Mouse (Mus musculus): ENCODE data around the gene Elk3. TPM values are rescaled to one million over a fixed set of nuclear protein-coding genes. Genes with fewer than 3 reads are reported as not detected.
"Not testable (repeated sequence)": the region's sequence is repeated elsewhere in the genome, so short reads cannot be mapped to it uniquely, and the experiment has no call there.

Gene Elk3
- 10 to 100 TPM; 11.7 to 14.2 TPM for total RNA-seq (2021)
- long read RNA-seq, experiment 1, full-length matches to known transcripts: 7 of 11 reads
- long read RNA-seq, experiment 1, partial matches to known transcripts: 2 of 11 reads
- long read RNA-seq, experiment 1, other reads (novel, unspliced or antisense): 2 of 11 reads
- long read RNA-seq, experiment 2, full-length matches to known transcripts: 7 of 12 reads
- long read RNA-seq, experiment 2, partial matches to known transcripts: 4 of 12 reads
- long read RNA-seq, experiment 2, other reads (novel, unspliced or antisense): 1 of 12 reads

DNA sequence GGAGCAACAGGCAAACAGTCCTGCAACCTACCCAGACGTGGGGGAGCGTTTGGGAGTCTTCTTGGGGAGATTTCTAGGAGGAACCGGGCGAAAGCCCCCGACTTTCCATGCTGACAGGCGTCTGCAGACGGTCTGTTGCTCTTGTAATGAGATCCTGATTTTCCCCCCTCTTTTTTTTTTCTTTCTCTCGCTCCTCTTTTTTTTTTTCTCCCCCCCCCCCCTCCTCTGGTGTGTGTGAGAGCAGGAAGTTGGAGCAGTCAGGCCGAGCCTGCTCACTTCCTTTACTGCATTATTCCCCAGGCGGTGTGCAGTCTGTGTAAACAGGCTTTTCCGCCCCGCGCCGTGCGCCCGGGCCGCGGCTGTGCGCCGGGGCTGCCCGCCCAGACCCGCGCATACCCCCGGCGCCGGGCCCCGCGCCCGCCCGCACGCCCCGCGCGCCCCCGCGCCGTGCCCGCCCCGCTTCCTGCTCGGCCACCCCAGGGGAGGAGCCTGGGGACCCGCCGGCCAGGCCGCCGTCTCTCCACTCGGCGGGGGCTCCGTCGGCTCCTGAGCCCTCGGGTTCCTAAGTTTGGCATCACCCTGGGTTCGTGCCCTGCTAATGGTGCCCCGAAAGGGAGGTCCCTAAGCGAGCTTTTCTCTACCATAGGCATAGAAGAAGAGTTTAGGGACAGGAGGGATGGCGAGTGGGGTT lies at the start of gene Elk3:
Gene Elk3 (minus strand): TSS at position 415 of the 691 bp plus-strand sequence.
- Histone ChIP-seq H3K27ac (peak within 1 kb of the TSS; percentile 93), H3K4me3 (peak within 1 kb of the TSS; percentile 92)
- no peak for TF ChIP-seq CTCF (IDR thresholded peaks at IDR 0.05)
- intact Hi-C loops (cut with DNase I): loop anchor here (5.0 kb wide), 1 partner anchor 106 kb away; no protein-coding TSS in a partner anchor
- DNase-seq: peak; percentile 73

DNA sequence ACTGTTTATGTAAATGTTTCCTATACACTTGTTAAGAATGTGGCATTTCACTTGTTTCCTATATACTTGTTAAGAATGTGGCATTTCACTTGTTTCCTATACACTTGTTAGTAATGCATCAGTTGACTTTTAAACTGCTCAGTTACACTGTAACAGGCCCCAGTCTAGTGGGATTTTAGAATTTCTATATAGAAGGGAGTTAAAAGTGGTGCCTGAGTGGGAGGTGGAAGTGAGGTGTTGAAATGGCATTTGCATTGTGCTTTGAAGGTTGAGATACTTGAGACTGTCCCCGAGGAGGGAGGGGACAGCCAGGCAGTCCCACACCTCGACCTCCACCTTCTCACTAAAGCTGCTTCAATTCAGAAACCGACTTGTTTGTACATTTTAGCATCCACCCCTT lies 49.7 kb upstream of the Elk3 start:
- Histone ChIP-seq H3K27ac (no peak overlapping the region), H3K4me3 (no peak overlapping the region)
- intact Hi-C loops (cut with DNase I): no loop called here
- no peak for DNase-seq
- no peak for TF ChIP-seq CTCF (IDR thresholded peaks at IDR 0.05)

DNA sequence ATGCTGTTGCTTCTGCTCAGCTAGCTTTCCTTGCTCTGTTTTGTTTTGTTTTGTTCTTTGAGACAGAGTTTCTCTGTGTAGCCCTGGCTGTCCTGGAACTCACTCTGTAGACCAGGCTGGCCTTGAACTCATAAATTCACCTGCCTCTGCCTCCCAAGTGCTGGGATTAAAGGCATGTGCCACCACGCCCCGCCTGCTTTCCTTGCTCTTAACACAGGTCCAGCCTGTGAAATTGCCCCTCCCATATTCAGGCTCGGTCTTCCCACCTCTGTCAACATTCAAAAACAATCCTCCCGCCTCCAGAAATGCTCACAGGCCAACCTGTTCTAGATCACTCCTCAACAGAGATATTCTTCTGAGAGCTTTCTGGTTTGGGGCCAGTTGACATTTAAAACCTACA lies 49.3 kb upstream of the Elk3 start:
- H3K4me3 ChIP-seq; intact Hi-C loops (cut with DNase I); DNase-seq; H3K27ac ChIP-seq: not testable (repeated sequence)

DNA sequence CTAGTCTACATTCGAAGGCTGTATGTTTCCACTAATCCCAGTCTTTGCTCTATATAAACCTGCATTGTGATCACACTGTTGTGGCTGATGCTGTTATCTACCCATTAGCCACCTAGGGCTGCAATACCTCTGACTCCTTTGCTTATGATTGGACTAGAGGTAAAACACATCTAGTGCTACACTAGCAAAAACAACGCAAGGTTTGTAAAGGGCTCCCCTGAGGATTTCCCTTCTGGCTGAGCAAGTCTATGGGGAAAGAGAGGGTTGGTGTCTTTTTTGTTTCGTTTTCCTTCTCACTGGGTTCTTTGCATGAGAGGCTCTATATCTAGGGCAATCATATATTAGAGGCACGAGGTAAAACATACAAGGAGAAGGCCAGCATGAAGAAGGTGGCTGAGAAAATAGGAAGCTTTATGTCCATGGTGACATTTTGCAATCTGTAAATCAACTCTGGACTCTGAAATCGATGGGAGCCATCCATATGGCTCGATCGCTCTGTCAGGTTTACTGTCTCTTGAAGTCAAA lies 48.5 kb upstream of the Elk3 start:
- no peak for DNase-seq
- H3K27ac ChIP-seq: no peak overlapping the region
- no peak overlapping the region for H3K4me3 ChIP-seq
- intact Hi-C loops (cut with DNase I): no loop called here
- no peak for TF ChIP-seq CTCF (IDR thresholded peaks at IDR 0.05)

DNA sequence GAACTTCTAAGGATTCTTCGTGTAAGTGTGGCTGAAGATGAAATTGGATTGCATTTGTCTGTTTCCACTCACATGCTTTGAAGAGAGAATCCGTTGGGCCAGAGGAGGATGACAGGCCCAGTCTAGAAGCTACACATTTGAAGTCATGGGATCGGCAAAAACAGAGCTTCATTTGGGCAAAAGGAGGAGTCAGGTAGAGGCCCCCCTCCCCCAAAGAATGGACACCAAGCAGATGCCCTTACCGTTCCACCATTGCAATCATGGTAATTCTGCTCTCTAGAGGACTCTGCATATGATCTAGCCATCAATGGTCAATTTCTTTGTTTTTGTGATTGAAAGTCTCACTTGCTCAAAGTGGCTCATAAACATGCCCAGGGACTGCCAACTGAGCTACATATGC lies 47.9 kb upstream of the Elk3 start:
- intact Hi-C loops (cut with DNase I): no loop called here
- Histone ChIP-seq H3K27ac (no peak overlapping the region), H3K4me3 (no peak overlapping the region)
- no peak for DNase-seq
- TF ChIP-seq CTCF (IDR thresholded peaks at IDR 0.05): no peak

DNA sequence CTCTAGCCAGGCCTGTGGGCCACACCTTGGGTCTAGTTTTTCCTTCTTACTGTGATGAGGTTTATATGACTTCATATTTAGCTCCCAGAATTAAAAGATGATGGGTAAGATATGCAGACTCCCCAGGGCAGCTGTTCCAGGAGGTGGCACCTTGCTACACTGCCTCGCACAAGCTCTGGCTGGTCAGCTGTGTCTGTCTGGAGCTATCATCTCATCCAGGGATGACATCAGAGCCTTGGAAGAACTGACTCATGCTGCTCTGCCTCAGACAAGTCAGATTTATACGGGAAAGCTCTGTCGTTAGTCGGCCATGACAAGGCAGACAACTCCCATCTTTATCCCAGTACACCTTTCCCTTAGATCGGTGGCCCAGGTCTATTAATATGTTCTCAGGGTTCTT lies 46.2 kb upstream of the Elk3 start:
- TF ChIP-seq CTCF (IDR thresholded peaks at IDR 0.05): no peak
- Histone ChIP-seq H3K4me3 (no peak overlapping the region), H3K27ac (no peak overlapping the region)
- intact Hi-C loops (cut with DNase I): no loop called here
- no peak for DNase-seq

DNA sequence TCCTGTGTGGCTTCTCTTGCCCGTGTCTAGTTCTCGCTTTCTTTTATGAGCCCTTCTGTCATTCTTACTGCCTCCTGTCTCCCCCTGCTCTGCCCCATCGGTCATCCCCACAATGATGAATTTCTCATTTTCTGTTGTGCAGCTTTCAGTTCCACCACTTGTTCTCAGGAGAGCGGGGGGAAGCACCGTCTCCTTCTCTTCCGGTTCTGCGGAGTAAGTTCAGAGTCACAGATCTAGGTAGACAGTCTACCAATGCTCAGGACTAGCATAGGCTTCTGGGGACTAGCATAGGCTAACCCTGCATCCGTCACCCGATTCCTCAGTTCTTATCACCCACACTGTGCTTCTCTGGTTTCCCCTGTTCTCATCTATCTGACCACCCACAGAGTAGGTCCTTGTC lies 45.2 kb upstream of the Elk3 start:
- no peak overlapping the region for H3K27ac ChIP-seq
- no peak for TF ChIP-seq CTCF (IDR thresholded peaks at IDR 0.05)
- intact Hi-C loops (cut with DNase I): no loop called here
- H3K4me3 ChIP-seq: no peak overlapping the region
- no peak for DNase-seq

DNA sequence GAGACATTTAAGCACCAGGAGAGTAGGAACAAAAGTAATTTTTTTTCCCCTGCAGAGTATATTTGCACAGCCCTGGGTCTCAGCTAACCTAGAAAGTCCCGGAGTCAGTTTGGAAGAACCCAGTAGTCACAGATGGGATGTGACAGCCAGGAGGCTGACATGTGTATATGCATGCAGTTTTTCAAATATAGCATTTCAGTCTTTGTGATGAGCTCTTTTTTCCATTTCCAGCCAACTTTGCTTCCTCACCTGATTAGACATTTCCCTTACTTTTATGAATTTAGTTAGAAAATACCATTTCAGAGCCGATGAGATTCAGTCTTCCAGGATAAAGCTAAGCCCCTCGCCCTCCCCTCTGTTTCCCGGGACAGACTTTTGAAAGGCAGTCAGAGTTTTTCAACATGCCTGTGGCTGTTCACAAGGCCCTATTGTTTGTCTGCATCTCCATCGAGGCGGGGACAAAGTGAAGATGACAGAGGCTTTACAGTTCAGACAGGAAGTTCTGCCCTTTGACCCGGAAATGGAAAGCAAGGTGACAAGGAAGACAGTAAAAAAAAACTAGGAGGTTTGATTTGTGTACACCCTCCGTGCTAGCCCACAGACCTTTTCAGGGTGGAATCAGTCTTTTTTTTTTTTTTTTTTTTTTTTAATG lies 44.5 kb upstream of the Elk3 start:
- H3K4me3 ChIP-seq: no peak overlapping the region
- intact Hi-C loops (cut with DNase I): no loop called here
- no peak for DNase-seq
- no peak for TF ChIP-seq CTCF (IDR thresholded peaks at IDR 0.05)
- H3K27ac ChIP-seq: no peak overlapping the region

DNA sequence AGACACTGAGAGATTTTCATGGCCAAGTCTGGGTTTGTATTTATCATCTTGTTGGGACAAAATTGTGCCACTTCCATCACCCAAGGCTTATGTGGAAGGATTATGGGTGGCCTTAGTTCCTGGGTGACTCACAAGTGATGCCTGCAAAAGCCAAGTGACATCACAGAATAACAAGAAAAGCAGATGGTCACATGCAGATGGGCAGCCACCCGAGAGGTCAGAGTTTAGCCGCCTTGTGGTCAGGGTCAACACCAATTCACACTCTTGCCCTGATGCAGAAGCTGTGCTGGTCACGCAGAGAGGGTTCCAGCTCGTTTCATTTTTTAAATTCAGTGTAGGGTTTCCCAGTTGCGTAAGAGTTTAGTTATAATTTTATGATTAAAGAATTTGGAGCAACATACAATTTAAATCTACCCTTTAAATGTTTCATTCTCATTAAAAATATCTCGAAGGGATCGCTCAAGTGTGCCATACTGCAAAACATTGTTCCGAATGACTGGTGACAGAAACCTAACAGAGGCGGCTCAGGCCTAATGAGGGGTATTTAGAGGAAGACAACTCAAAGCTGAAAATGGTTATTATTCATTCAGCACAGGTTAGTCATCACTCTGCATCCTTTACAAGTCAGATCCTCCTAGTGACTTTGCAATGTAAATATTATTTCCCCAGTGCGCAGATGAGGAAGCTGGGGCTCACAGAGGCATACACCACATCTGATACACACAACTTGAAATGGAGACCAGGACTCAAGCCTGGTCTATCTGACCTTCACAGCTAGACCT lies 42.8 kb upstream of the Elk3 start:
- no peak for DNase-seq
- no peak overlapping the region for H3K4me3 ChIP-seq
- no peak for TF ChIP-seq CTCF (IDR thresholded peaks at IDR 0.05)
- H3K27ac ChIP-seq: no peak overlapping the region
- intact Hi-C loops (cut with DNase I): no loop called here

DNA sequence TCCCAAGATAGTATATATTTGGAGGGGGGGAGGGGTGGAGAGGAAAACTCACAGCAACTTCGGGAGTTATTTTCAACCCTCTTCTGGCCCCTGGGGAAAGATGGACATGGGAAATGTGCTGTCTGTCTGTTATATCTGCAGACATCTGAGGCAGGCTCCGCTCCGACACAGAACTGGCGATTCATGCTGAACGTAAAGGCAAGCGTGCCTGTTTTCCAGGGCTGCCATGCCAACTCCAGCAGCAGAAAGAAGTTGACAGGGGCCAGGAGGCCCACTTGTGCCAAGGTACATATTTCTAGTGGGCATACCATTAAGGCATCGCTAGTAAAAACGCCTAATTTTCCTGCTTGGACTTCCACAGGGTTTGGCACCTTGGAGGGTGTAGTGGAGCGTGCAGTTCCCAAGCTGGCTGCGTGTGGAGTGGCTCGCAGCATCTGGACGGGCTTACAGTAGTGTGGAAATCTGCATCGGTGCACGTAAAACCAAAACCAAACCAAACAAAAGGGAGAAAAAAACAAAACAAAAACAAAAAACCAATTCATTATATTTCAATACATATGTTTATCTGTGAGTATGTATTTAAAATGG lies 37.1 kb upstream of the Elk3 start:
- DNase-seq: no peak
- TF ChIP-seq CTCF (IDR thresholded peaks at IDR 0.05): no peak
- Histone ChIP-seq H3K4me3 (peak overlapping the region; percentile 51), H3K27ac (peak overlapping the region; percentile 41; the same call in 1 of the 2 replicates)
- intact Hi-C loops (cut with DNase I): no loop called here

DNA sequence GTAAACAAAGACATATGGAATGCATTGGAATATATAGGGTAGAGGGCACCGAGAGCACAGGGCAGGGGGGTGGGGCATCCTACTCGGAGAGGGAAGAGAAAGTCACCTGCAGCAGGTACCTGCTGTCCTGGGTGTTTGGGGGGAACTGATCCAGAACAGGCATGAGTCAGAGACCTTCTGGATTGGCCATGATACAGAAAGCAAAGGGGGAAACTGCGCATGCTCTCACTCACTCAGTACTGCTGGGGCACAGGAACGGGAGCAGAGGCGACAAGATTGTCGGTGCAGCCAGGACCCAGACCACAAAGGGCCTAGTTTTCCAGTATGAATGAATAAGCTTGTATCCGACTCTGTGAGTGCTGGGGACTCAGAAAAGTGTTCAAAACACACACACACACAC lies 36.5 kb upstream of the Elk3 start:
- Histone ChIP-seq H3K27ac (no peak overlapping the region), H3K4me3 (peak overlapping the region; percentile 51; the same call in 1 of the 2 replicates)
- TF ChIP-seq CTCF (IDR thresholded peaks at IDR 0.05): no peak
- DNase-seq: no peak
- intact Hi-C loops (cut with DNase I): no loop called here

Measured in gastrocnemius, adult 2 months (tissue).